Mouse (Mus musculus): ENCODE data around the gene 1700019D03Rik. TPM values are rescaled to one million over a fixed set of nuclear protein-coding genes. Genes with fewer than 3 reads are reported as not detected.

The 1700019D03Rik gene
- polyA plus RNA-seq, 2 experiments = 0.96 to 3.5 TPM

GRCm38 (mm10) chr1:53018746-53019505, 1.1 kb downstream of the 1700019D03Rik start:
- no peaks in the 10 kb centered on the region for H3K4me1 ChIP-seq (ENCODE audit: control insufficient read depth, insufficient read depth, low read length)
- H3K9ac ChIP-seq (ENCODE audit: low read depth, low read length, severe bottlenecking) = no peak overlapping the region
- 55% methylated on average over 3 of the region's 3 CpGs for WGBS
- no peaks in the 10 kb centered on the region for H3K9me3 ChIP-seq (ENCODE audit: control insufficient read depth, low read length)
- H3K4me2 ChIP-seq (replicated peaks; ENCODE audit: low read depth, low read length, severe bottlenecking) = no peak overlapping the region
- H3K4me3 ChIP-seq (replicated peaks; ENCODE audit: low read length) = no peak overlapping the region
- H3K27me3 ChIP-seq (ENCODE audit: control insufficient read depth, insufficient read depth, low read length) = no peaks in the 10 kb centered on the region
- DNase-seq (ENCODE audit: low spot score) (no peak), ATAC-seq (ENCODE audit: low FRiP score, low read depth) (no peak)
- TF ChIP-seq POLR2A (IDR thresholded peaks at IDR 0.05; ENCODE audit: borderline replicate concordance, extremely low read depth, insufficient read depth, insufficient read length) = no peak
- H3K27ac ChIP-seq (replicated peaks; ENCODE audit: low read depth, low read length) = no peak overlapping the region
- H3K36me3 ChIP-seq (ENCODE audit: control insufficient read depth, insufficient read depth, low read length) = no peaks in the 10 kb centered on the region

- Histone ChIP-seq H3K4me1 (ENCODE audit: control insufficient read depth, insufficient read depth, low read length) (no peaks in the 10 kb centered on the region), H3K36me3 (ENCODE audit: control insufficient read depth, insufficient read depth, low read length) (no peaks in the 10 kb centered on the region), H3K9me3 (ENCODE audit: control insufficient read depth, low read length) (no peaks in the 10 kb centered on the region), H3K27me3 (ENCODE audit: control insufficient read depth, insufficient read depth, low read length) (no peaks in the 10 kb centered on the region), H3K4me2 (replicated peaks; ENCODE audit: low read depth, low read length, severe bottlenecking) (no peak overlapping the region), H3K4me3 (replicated peaks; ENCODE audit: low read length) (no peak overlapping the region), H3K27ac (replicated peaks; ENCODE audit: low read depth, low read length) (no peak overlapping the region), H3K9ac (ENCODE audit: low read depth, low read length, severe bottlenecking) (no peak overlapping the region)
- WGBS = 76% methylated on average over 5 of the region's 5 CpGs
- no peak for TF ChIP-seq POLR2A (IDR thresholded peaks at IDR 0.05; ENCODE audit: borderline replicate concordance, extremely low read depth, insufficient read depth, insufficient read length)
- DNase-seq (ENCODE audit: low spot score) (no peak), ATAC-seq (ENCODE audit: low FRiP score, low read depth) (no peak)
These were observed 4.4 kb downstream of the 1700019D03Rik start for GRCm38 (mm10) chr1:53015606-53016005.

- H3K4me2 ChIP-seq (replicated peaks; ENCODE audit: low read depth, low read length, severe bottlenecking) = no peak overlapping the region
- no peak overlapping the region for H3K4me3 ChIP-seq (replicated peaks; ENCODE audit: low read length)
- H3K36me3 ChIP-seq (ENCODE audit: control insufficient read depth, insufficient read depth, low read length) = no peaks in the 10 kb centered on the region
- 74% methylated on average over 6 of the region's 6 CpGs for WGBS
- no peak for DNase-seq (ENCODE audit: low spot score)
- H3K4me1 ChIP-seq (ENCODE audit: control insufficient read depth, insufficient read depth, low read length) = no peaks in the 10 kb centered on the region
- no peak overlapping the region for H3K27ac ChIP-seq (replicated peaks; ENCODE audit: low read depth, low read length)
- no peak overlapping the region for H3K9ac ChIP-seq (ENCODE audit: low read depth, low read length, severe bottlenecking)
- TF ChIP-seq POLR2A (IDR thresholded peaks at IDR 0.05; ENCODE audit: borderline replicate concordance, extremely low read depth, insufficient read depth, insufficient read length) = no peak
- no peaks in the 10 kb centered on the region for H3K9me3 ChIP-seq (ENCODE audit: control insufficient read depth, low read length)
- H3K27me3 ChIP-seq (ENCODE audit: control insufficient read depth, insufficient read depth, low read length) = no peaks in the 10 kb centered on the region
- ATAC-seq (ENCODE audit: low FRiP score, low read depth) = no peak
These were observed 5.3 kb downstream of the 1700019D03Rik start for GRCm38 (mm10) chr1:53014716-53015115.

GRCm38 (mm10) chr1:52986692-52987091, 33.3 kb downstream of the 1700019D03Rik start:
- Histone ChIP-seq H3K9me3 (ENCODE audit: control insufficient read depth, low read length) (no peaks in the 10 kb centered on the region), H3K4me3 (replicated peaks; ENCODE audit: low read length) (no peak overlapping the region), H3K4me2 (replicated peaks; ENCODE audit: low read depth, low read length, severe bottlenecking) (no peak overlapping the region), H3K36me3 (ENCODE audit: control insufficient read depth, insufficient read depth, low read length) (no peaks in the 10 kb centered on the region), H3K27ac (replicated peaks; ENCODE audit: low read depth, low read length) (no peak overlapping the region), H3K9ac (ENCODE audit: low read depth, low read length, severe bottlenecking) (no peak overlapping the region), H3K4me1 (ENCODE audit: control insufficient read depth, insufficient read depth, low read length) (no peaks in the 10 kb centered on the region), H3K27me3 (ENCODE audit: control insufficient read depth, insufficient read depth, low read length) (no peaks in the 10 kb centered on the region)
- DNase-seq (ENCODE audit: low spot score) (no peak), ATAC-seq (ENCODE audit: low FRiP score, low read depth) (no peak)
- 62% methylated on average over 5 of the region's 5 CpGs for WGBS
- no peak for TF ChIP-seq POLR2A (IDR thresholded peaks at IDR 0.05; ENCODE audit: borderline replicate concordance, extremely low read depth, insufficient read depth, insufficient read length)

GRCm38 (mm10) chr1:52973198-52973597, 46.8 kb downstream of the 1700019D03Rik start:
- no peaks in the 10 kb centered on the region for H3K9me3 ChIP-seq (ENCODE audit: control insufficient read depth, low read length)
- 70% methylated on average over 5 of the region's 5 CpGs for WGBS
- H3K27ac ChIP-seq (replicated peaks; ENCODE audit: low read depth, low read length) = no peak overlapping the region
- TF ChIP-seq POLR2A (IDR thresholded peaks at IDR 0.05; ENCODE audit: borderline replicate concordance, extremely low read depth, insufficient read depth, insufficient read length) = no peak
- no peaks in the 10 kb centered on the region for H3K27me3 ChIP-seq (ENCODE audit: control insufficient read depth, insufficient read depth, low read length)
- no peak overlapping the region for H3K4me2 ChIP-seq (replicated peaks; ENCODE audit: low read depth, low read length, severe bottlenecking)
- DNase-seq (ENCODE audit: low spot score) (no peak), ATAC-seq (ENCODE audit: low FRiP score, low read depth) (no peak)
- H3K4me3 ChIP-seq (replicated peaks; ENCODE audit: low read length) = no peak overlapping the region
- no peaks in the 10 kb centered on the region for H3K36me3 ChIP-seq (ENCODE audit: control insufficient read depth, insufficient read depth, low read length)
- no peak overlapping the region for H3K9ac ChIP-seq (ENCODE audit: low read depth, low read length, severe bottlenecking)
- H3K4me1 ChIP-seq (ENCODE audit: control insufficient read depth, insufficient read depth, low read length) = no peaks in the 10 kb centered on the region
